Mouse (Mus musculus): Measurements from ENCODE around the gene Nol4l.

DNA sequence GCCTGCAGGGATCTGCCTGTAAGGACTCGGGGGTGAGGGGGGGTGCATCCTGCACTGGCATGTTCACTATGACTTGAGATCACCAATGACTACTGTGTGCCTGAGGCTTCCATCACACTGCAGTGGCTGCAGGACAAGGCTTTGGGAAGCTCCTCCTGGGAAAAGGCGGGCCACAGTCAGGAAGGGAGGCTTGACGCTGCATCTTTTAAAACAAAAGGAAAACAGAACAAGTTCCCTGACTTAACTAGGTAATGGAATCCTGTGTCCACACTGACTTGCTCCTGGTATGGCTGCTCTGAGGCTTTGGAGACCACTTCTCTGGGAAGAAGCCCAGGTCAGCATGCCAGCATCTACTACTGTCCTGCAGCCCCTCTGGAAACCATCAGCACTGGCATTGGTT is 120.8 kb downstream of the Nol4l start:
- TF ChIP-seq CTCF (IDR thresholded peaks at IDR 0.05; ENCODE audit: low read depth, low read length) (no peak), GATA1 (IDR thresholded peaks at IDR 0.05; ENCODE audit: borderline replicate concordance, low read length) (no peak), TAL1 (conservative IDR thresholded peaks at IDR 0.05; ENCODE audit: low read depth, low read length) (no peak), POLR2AphosphoS5 (IDR thresholded peaks at IDR 0.05; ENCODE audit: insufficient replicate concordance, low read depth, low read length) (no peak)

All from G1E (cell line).